Mouse (Mus musculus) ES-E14 (cell line): ENCODE measurements around the gene Hecw2.

ENCODE experiments used
- CHD2 ChIP-seq: IDR thresholded peaks from 2 replicates; pipeline ENCODE4 v1.6.1; 2014; ENCODE audit warnings: mild to moderate bottlenecking, low read depth, low read length, inconsistent platforms
- HCFC1 ChIP-seq: IDR thresholded peaks from 2 replicates; pipeline ENCODE4 v1.6.1; 2012; ENCODE audit warnings: low read length, inconsistent platforms, borderline replicate concordance; ENCODE audit not compliant: insufficient read depth
- ZC3H11A ChIP-seq: IDR thresholded peaks from 2 replicates; pipeline ENCODE4 v1.6.1; 2012; ENCODE audit warnings: low read depth, mild to moderate bottlenecking, inconsistent platforms, low read length, borderline replicate concordance
- ZNF384 ChIP-seq: IDR thresholded peaks from 2 replicates; pipeline ENCODE4 v1.6.1; 2012; ENCODE audit warnings: low read depth, low read length, inconsistent platforms

DNA sequence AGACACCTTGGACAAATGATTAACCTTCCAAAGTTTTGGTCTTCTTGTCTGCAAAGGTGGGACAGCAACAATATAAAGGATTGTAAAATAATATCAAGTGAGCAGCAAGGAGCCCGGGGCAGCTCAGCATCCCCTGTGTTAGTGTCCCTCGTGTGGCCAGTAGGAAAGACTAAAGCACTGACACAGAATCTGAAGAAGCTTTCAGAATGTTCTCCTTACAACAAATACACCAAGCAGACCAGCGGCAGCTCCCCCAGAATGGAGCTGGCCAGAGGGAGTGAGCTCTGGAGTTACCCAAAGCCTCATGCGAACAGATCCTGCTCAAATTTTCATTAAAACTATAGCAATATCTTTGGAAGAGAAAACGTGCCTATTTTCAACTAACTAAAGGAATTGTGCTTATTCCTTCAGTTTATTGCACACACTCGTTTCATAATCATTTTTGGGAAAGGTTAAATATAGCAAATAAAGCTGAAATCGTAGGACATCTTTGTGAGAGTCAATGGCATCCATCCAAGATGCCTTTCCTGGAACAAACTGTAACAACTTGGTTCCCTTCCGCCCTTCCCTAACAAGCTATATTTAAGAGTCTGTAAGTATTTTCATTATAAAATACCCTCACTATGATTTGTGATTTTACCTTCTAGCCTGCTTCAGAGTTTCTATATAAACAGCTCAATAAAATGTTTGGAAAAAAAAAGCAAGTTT lies 208.6 kb downstream of the Hecw2 start:
- TF ChIP-seq ZC3H11A (no peak), ZNF384 (no peak), HCFC1 (no peak), CHD2 (no peak)
